Mouse (Mus musculus): ENCODE data around the gene Cct4. TPM values are rescaled to one million over a fixed set of nuclear protein-coding genes. Genes with fewer than 3 reads are reported as not detected.

The Cct4 gene
- polyA plus RNA-seq, 1 experiment from 2014 or later, result 124 TPM

GRCm38 (mm10) chr11:23005276-23005675, 15.0 kb downstream of the Cct4 start:
- Histone ChIP-seq H3K9me3 (ENCODE audit: control insufficient read depth, low read length) (no peaks in the 10 kb centered on the region), H3K27me3 (ENCODE audit: control insufficient read depth, insufficient read depth, low read length) (no peaks in the 10 kb centered on the region), H3K36me3 (ENCODE audit: control insufficient read depth, insufficient read depth, low read length) (peaks cover 22% of the 10 kb centered on the region), H3K4me2 (replicated peaks; ENCODE audit: low read depth) (no peak overlapping the region), H3K4me3 (ENCODE audit: low read depth, low read length) (no peak overlapping the region), H3K4me1 (replicated peaks; ENCODE audit: control insufficient read depth, insufficient read depth) (no peaks in the 10 kb centered on the region), H3K27ac (replicated peaks) (no peak overlapping the region), H3K9ac (ENCODE audit: low read length) (no peak overlapping the region)
- TF ChIP-seq EP300 (optimal IDR thresholded peaks at IDR 0.05) (no peak), CTCF (IDR thresholded peaks at IDR 0.05; ENCODE audit: low read depth) (no peak)
- no peak for ATAC-seq (ENCODE audit: low FRiP score, low TSS enrichment)
- no peak for DNase-seq (ENCODE audit: low spot score)
- WGBS, result 80% methylated on average over 1 of the region's 1 CpGs

DNA sequence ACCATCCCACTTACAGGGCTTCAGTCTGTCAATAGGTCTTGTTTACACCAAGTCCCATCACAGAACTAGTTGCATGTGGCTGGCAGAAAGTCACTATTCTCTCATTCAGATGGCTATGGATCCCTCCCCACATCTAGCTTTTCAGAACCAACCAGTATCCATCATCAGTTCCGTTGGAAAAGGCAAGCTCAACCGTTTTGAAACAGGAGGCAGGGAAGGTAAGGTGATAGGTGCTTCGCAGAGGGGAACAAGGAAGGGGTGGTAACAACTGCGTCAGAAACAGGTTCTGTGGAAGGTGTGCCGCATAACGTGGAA, 16.8 kb downstream of the Cct4 start:
- H3K36me3 ChIP-seq (ENCODE audit: control insufficient read depth, insufficient read depth, low read length), result peaks cover 15% of the 10 kb centered on the region
- H3K9ac ChIP-seq (ENCODE audit: low read length), result no peak overlapping the region
- no peak overlapping the region for H3K27ac ChIP-seq (replicated peaks)
- ATAC-seq (ENCODE audit: low FRiP score, low TSS enrichment) (peak; percentile 44), DNase-seq (ENCODE audit: low spot score) (no peak)
- peak overlapping the region; percentile 58 for H3K4me3 ChIP-seq (ENCODE audit: low read depth, low read length)
- peak overlapping the region; percentile 61 for H3K4me2 ChIP-seq (replicated peaks; ENCODE audit: low read depth)
- no peak for TF ChIP-seq CTCF (IDR thresholded peaks at IDR 0.05; ENCODE audit: low read depth)
- no peak for TF ChIP-seq EP300 (optimal IDR thresholded peaks at IDR 0.05)
- no peaks in the 10 kb centered on the region for H3K9me3 ChIP-seq (ENCODE audit: control insufficient read depth, low read length)
- H3K27me3 ChIP-seq (ENCODE audit: control insufficient read depth, insufficient read depth, low read length), result no peaks in the 10 kb centered on the region
- H3K4me1 ChIP-seq (replicated peaks; ENCODE audit: control insufficient read depth, insufficient read depth), result no peaks in the 10 kb centered on the region
- WGBS, result 5% methylated on average over 6 of the region's 6 CpGs

DNA sequence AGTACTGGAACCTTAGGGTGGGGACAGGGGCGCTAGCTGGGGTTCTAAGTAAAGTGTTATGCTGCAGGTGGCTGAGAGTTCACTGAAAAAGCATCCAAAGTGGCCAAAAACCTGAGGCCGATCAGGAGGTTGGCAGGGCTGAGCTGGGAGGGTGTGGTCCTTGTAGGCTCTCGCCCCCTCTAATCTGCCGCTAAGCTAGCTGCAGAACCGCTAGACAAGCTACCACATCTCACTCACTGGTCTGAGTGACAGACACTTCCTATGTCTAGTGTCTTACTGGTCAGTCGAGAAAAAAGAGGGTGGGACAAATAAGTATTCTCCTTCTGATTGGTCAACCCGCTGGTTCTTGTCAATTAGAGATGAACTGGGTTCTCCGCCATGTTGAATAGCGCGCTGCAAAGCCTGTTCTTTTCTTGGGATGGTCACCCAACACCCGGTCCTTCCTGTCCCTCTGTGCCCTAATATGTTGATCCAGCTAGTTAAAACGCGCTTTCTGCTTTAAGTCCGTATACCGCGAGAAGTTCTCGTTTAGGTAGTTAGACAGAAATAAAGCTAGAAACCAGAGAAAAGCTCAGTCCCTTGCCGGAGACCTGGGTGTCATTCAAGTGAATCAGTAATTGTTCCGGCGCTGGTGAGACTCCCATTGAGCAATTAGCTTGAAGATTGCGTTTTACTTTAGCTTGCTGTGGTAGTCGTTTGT, 17.3 kb downstream of the Cct4 start, which contains the start of gene Fam161a:
TSS of gene Fam161a (plus strand) at position 51 of the 700 bp plus-strand sequence.
- peak within 1 kb of the TSS; percentile 85 for H3K27ac ChIP-seq (replicated peaks)
- DNase-seq (ENCODE audit: low spot score) (peak; percentile 60), ATAC-seq (ENCODE audit: low FRiP score, low TSS enrichment) (peak; percentile 95)
- H3K4me3 ChIP-seq (ENCODE audit: low read depth, low read length), result peak within 1 kb of the TSS; percentile 58
- peak within 1 kb of the TSS; percentile 61 for H3K4me2 ChIP-seq (replicated peaks; ENCODE audit: low read depth)
- WGBS, result 2% methylated on average over 22 of the region's 22 CpGs
- no peak for TF ChIP-seq CTCF (IDR thresholded peaks at IDR 0.05; ENCODE audit: low read depth)
- no peak for TF ChIP-seq EP300 (optimal IDR thresholded peaks at IDR 0.05)
- no peaks in the 10 kb centered on the region for H3K4me1 ChIP-seq (replicated peaks; ENCODE audit: control insufficient read depth, insufficient read depth)
- H3K9ac ChIP-seq (ENCODE audit: low read length), result peak within 1 kb of the TSS; percentile 73
- H3K36me3 ChIP-seq (ENCODE audit: control insufficient read depth, insufficient read depth, low read length), result peaks cover 10% of the 10 kb centered on the region
- H3K9me3 ChIP-seq (ENCODE audit: control insufficient read depth, low read length), result no peaks in the 10 kb centered on the region
- H3K27me3 ChIP-seq (ENCODE audit: control insufficient read depth, insufficient read depth, low read length), result no peaks in the 10 kb centered on the region

GRCm38 (mm10) chr11:23008181-23008823, 18.0 kb downstream of the Cct4 start:
- Histone ChIP-seq H3K27ac (replicated peaks) (peak overlapping the region; percentile 85), H3K27me3 (ENCODE audit: control insufficient read depth, insufficient read depth, low read length) (no peaks in the 10 kb centered on the region), H3K4me2 (replicated peaks; ENCODE audit: low read depth) (peak overlapping the region; percentile 61), H3K36me3 (ENCODE audit: control insufficient read depth, insufficient read depth, low read length) (peaks cover 9% of the 10 kb centered on the region), H3K4me1 (replicated peaks; ENCODE audit: control insufficient read depth, insufficient read depth) (no peaks in the 10 kb centered on the region), H3K9me3 (ENCODE audit: control insufficient read depth, low read length) (no peaks in the 10 kb centered on the region), H3K9ac (ENCODE audit: low read length) (peak overlapping the region; percentile 73), H3K4me3 (ENCODE audit: low read depth, low read length) (peak overlapping the region; percentile 58)
- ATAC-seq (ENCODE audit: low FRiP score, low TSS enrichment), result peak; percentile 88
- under 1% methylated on average over 40 of the region's 40 CpGs for WGBS
- TF ChIP-seq CTCF (IDR thresholded peaks at IDR 0.05; ENCODE audit: low read depth) (peak; percentile 55), EP300 (optimal IDR thresholded peaks at IDR 0.05) (no peak)
- DNase-seq (ENCODE audit: low spot score), result peak; percentile 83

DNA sequence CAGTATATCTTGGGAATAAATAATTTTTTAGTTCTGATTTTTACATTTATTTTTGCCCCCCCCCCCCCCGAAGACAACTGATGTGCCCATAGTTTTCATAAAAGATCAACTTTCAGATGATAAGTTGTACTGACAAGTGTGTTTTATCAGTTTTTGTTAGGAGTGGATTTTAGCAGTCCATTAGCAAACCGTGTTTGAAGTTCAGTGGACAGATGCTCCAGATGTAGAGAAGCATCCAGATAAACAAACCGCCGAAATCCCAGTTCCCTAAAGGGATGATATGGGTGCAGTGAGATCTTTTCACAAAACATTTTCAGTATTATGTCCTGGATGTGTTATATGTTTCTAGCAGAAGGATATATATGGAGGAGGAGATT, 18.5 kb downstream of the Cct4 start:
- peak overlapping the region; percentile 58 for H3K4me3 ChIP-seq (ENCODE audit: low read depth, low read length)
- no peaks in the 10 kb centered on the region for H3K4me1 ChIP-seq (replicated peaks; ENCODE audit: control insufficient read depth, insufficient read depth)
- H3K27ac ChIP-seq (replicated peaks), result no peak overlapping the region
- no peaks in the 10 kb centered on the region for H3K9me3 ChIP-seq (ENCODE audit: control insufficient read depth, low read length)
- no peaks in the 10 kb centered on the region for H3K27me3 ChIP-seq (ENCODE audit: control insufficient read depth, insufficient read depth, low read length)
- DNase-seq (ENCODE audit: low spot score) (no peak), ATAC-seq (ENCODE audit: low FRiP score, low TSS enrichment) (no peak)
- H3K36me3 ChIP-seq (ENCODE audit: control insufficient read depth, insufficient read depth, low read length), result peaks cover 4% of the 10 kb centered on the region
- TF ChIP-seq EP300 (optimal IDR thresholded peaks at IDR 0.05) (no peak), CTCF (IDR thresholded peaks at IDR 0.05; ENCODE audit: low read depth) (no peak)
- 9% methylated on average over 4 of the region's 4 CpGs for WGBS
- peak overlapping the region; percentile 73; the same call in 1 of the 2 replicates for H3K9ac ChIP-seq (ENCODE audit: low read length)
- H3K4me2 ChIP-seq (replicated peaks; ENCODE audit: low read depth), result peak overlapping the region; percentile 61

DNA sequence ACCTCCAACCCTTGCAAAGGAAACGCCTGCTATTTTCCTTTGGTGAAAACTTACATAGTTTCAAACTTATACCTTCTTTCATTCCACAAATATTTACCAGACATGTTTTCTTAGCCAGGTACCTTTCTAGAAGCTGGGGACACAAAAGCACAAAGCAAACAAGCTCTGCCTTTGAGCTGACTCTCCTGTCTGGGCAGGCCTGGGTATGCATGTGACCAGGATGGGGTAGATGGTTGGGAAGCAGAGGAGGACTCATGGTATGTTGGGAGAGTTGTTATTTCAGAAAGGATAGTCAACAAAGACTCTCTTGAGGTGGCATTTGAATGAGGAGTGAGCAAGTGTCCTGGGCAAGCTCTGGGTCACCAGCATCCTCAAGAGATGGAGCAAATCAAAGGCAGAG, 22.8 kb downstream of the Cct4 start:
- no peak overlapping the region for H3K4me3 ChIP-seq (ENCODE audit: low read depth, low read length)
- ATAC-seq (ENCODE audit: low FRiP score, low TSS enrichment), result peak; percentile 47; the same call in 1 of the 2 replicates
- no peaks in the 10 kb centered on the region for H3K9me3 ChIP-seq (ENCODE audit: control insufficient read depth, low read length)
- no peak for DNase-seq (ENCODE audit: low spot score)
- no peak overlapping the region for H3K9ac ChIP-seq (ENCODE audit: low read length)
- H3K36me3 ChIP-seq (ENCODE audit: control insufficient read depth, insufficient read depth, low read length), result no peaks in the 10 kb centered on the region
- WGBS, result 33% methylated on average over 1 of the region's 1 CpGs
- H3K4me2 ChIP-seq (replicated peaks; ENCODE audit: low read depth), result no peak overlapping the region
- H3K27ac ChIP-seq (replicated peaks), result peak overlapping the region; percentile 30; the same call in 1 of the 2 replicates
- H3K4me1 ChIP-seq (replicated peaks; ENCODE audit: control insufficient read depth, insufficient read depth), result no peaks in the 10 kb centered on the region
- TF ChIP-seq CTCF (IDR thresholded peaks at IDR 0.05; ENCODE audit: low read depth) (no peak), EP300 (optimal IDR thresholded peaks at IDR 0.05) (no peak)
- H3K27me3 ChIP-seq (ENCODE audit: control insufficient read depth, insufficient read depth, low read length), result no peaks in the 10 kb centered on the region

Measured in stomach, postnatal 0 days (tissue).